Mouse (Mus musculus) midbrain, embryonic 16.5 days (tissue): ENCODE measurements at regions not wholly inside any gene's neighbourhood (a gene's known extent, or its start where the extent isn't known, plus 50 kb on each side); places are given as distances from the start of the nearest gene placed in this dataset.
"Not testable (repeated sequence)": the region's sequence is repeated elsewhere in the genome, so short reads cannot be mapped to it uniquely, and the experiment has no call there.

Experiments
- ATAC-seq: fragments of 200-750 bp; cut with Nextera tagmentation; 2 replicates; pipeline ENCODE4 v1.8.0; 2017; ENCODE audit warnings: moderate TSS enrichment
- H3K27ac ChIP-seq: fragments of 300-500 bp; sonication (generic); 2 replicates; pipeline ENCODE4 v1.5.1; 2014; ENCODE audit warnings: mild to moderate bottlenecking, low read length, mixed read lengths
- H3K27me3 ChIP-seq: fragments of 300-500 bp; sonication (generic); 2 replicates; pipeline ENCODE4 v1.6.1; 2014; ENCODE audit warnings: low read depth, low read length, mixed read lengths; ENCODE audit not compliant: control insufficient read depth, insufficient read depth
- H3K36me3 ChIP-seq: fragments of 300-500 bp; sonication (generic); 2 replicates; pipeline ENCODE4 v1.6.1; 2014; ENCODE audit warnings: mild to moderate bottlenecking, low read length, moderate library complexity, mixed read lengths; ENCODE audit not compliant: control insufficient read depth, insufficient read depth
- H3K4me1 ChIP-seq: fragments of 300-500 bp; sonication (generic); 2 replicates; pipeline ENCODE4 v1.6.1; 2014; ENCODE audit warnings: mild to moderate bottlenecking, low read length, mixed read lengths; ENCODE audit not compliant: control insufficient read depth, insufficient read depth
- H3K4me2 ChIP-seq: fragments of 300-500 bp; sonication (generic); 2 replicates; pipeline ENCODE4 v1.6.1; 2014; ENCODE audit warnings: mild to moderate bottlenecking, low read length, mixed read lengths
- H3K4me3 ChIP-seq: fragments of 300-500 bp; sonication (generic); 2 replicates; pipeline ENCODE4 v1.5.1; 2014; ENCODE audit warnings: low read depth, mild to moderate bottlenecking, low read length, moderate library complexity, mixed read lengths
- H3K9ac ChIP-seq: fragments of 300-500 bp; sonication (generic); 2 replicates; pipeline ENCODE4 v1.6.1; 2014; ENCODE audit warnings: low read depth, low read length, mixed read lengths
- H3K9me3 ChIP-seq: fragments of 300-500 bp; sonication (generic); replicated peaks from 2 replicates; pipeline ENCODE4 v1.6.1; 2014; ENCODE audit warnings: mild to moderate bottlenecking, low read length, mixed read lengths; ENCODE audit not compliant: control insufficient read depth, poor library complexity, severe bottlenecking
- WGBS: fragments of 180-500 bp; shearing (Covaris S2); extraction: QIAGEN DNeasy Blood & Tissue Kit; methylation state at CpG from one replicate; pipeline ENCODE4 v1.1.7; 2014; 5-methylcytosine and 5-hydroxymethylcytosine counted together

DNA sequence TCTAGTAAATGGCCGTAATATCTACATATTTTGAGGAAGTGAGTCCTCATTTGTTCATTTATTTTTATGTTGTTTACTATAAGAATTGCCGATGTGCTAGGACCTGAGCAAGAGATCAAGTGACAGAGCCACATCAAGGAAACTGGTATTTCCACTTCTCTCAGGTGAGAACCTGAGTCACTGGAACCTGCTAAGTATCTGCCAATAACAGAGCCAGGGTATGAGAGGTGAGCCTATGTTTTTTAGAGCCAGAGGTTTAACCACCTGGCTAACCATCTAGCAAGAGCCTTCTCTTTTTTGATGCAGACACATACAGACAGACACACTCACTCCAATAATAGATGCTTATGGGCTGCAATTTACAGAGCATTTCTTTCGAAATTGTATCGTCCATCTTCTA lies 101.2 kb upstream of the Fam78b start:
- Histone ChIP-seq H3K4me1 (no peaks in the 10 kb centered on the region), H3K36me3 (no peaks in the 10 kb centered on the region), H3K4me3 (no peak overlapping the region), H3K4me2 (no peak overlapping the region), H3K9ac (no peak overlapping the region), H3K27me3 (no peaks in the 10 kb centered on the region), H3K27ac (no peak overlapping the region), H3K9me3 (no peaks in the 10 kb centered on the region)
- 85% methylated on average over 4 of the region's 4 CpGs for WGBS
- no peak for ATAC-seq

GRCm38 (mm10) chr1:166900441-166901161 lies 100.6 kb upstream of the Fam78b start:
- WGBS = 34% methylated on average over 8 of the region's 8 CpGs
- ATAC-seq = 0 out of 2 replicates have a peak, but pooled peaks have one; percentile 21

GRCm38 (mm10) chr1:166901574-166901973 lies 99.6 kb upstream of the Fam78b start:
- H3K4me1 ChIP-seq = no peaks in the 10 kb centered on the region
- no peak overlapping the region for H3K4me2 ChIP-seq
- H3K36me3 ChIP-seq = no peaks in the 10 kb centered on the region
- no peaks in the 10 kb centered on the region for H3K27me3 ChIP-seq
- no peak overlapping the region for H3K4me3 ChIP-seq
- no peak overlapping the region for H3K9ac ChIP-seq
- H3K9me3 ChIP-seq = no peaks in the 10 kb centered on the region
- ATAC-seq = no peak
- WGBS = 54% methylated on average over 4 of the region's 4 CpGs
- no peak overlapping the region for H3K27ac ChIP-seq

More at GRCm38 (mm10) chr1:166900441-166901161, 100.6 kb upstream of the Fam78b start:
- H3K4me1 ChIP-seq = no peaks in the 10 kb centered on the region
- H3K4me2 ChIP-seq = no peak overlapping the region
- no peak overlapping the region for H3K4me3 ChIP-seq
- H3K27ac ChIP-seq = no peak overlapping the region
- H3K9me3 ChIP-seq = no peaks in the 10 kb centered on the region
- H3K9ac ChIP-seq = no peak overlapping the region
- H3K27me3 ChIP-seq = no peaks in the 10 kb centered on the region
- H3K36me3 ChIP-seq = no peaks in the 10 kb centered on the region

DNA sequence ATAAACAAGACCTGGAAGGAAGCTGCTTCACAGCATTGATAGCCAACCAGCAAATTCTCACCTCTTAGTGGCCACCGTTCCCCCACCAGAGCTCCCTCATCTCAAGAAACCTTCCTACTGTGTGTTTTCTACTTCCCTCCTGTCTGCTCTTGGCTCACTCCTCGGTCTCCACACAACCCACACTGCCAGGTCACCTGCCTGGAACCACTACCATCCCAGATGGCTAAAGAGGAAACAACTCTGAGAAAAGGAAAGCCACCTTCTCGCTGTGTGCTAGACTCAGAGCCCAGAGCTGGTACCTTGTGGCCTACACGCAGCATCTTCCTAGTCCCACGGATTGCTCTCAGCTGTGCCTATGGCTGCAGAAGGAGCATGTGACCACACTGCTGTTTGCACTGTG lies 97.8 kb upstream of the Fam78b start:
- Histone ChIP-seq H3K4me2 (no peak overlapping the region), H3K4me1 (no peaks in the 10 kb centered on the region), H3K36me3 (no peaks in the 10 kb centered on the region), H3K27me3 (no peaks in the 10 kb centered on the region), H3K27ac (no peak overlapping the region), H3K9me3 (no peaks in the 10 kb centered on the region), H3K9ac (no peak overlapping the region), H3K4me3 (no peak overlapping the region)
- ATAC-seq = no peak
- 94% methylated on average over 5 of the region's 5 CpGs for WGBS

DNA sequence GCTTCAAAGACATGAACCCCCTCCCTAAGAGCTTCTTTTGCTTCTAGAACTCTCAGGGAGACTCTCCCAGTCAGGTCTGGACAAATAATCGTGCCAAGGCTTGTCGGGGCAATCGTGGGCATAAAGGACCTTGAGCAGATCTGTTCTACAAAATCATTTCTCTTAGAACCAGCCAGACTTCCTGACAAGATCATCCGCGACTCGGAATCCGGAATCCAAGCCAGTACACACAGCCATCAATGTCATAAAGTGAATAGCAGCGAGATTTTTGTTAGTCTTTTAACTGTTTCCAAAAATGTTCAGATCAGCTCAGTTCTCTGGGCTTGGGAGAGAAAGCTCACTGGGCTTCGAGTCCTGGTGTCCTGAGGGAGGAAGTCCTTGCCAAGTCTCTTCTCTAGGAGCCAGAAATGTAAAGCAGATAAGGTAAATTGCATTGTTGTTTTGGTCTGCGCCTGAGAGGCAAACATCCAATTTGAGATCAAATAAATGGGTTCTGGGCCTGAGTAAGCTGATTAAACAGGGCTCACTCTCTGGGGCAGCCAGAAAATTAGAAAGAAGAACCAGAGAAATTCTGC lies 92.9 kb upstream of the Fam78b start:
- ATAC-seq = no peak
- H3K4me2 ChIP-seq = no peak overlapping the region
- WGBS = 75% methylated on average over 10 of the region's 10 CpGs
- H3K4me1 ChIP-seq = no peaks in the 10 kb centered on the region
- no peaks in the 10 kb centered on the region for H3K9me3 ChIP-seq
- H3K4me3 ChIP-seq = no peak overlapping the region
- no peaks in the 10 kb centered on the region for H3K27me3 ChIP-seq
- H3K9ac ChIP-seq = no peak overlapping the region
- no peak overlapping the region for H3K27ac ChIP-seq
- H3K36me3 ChIP-seq = no peaks in the 10 kb centered on the region

DNA sequence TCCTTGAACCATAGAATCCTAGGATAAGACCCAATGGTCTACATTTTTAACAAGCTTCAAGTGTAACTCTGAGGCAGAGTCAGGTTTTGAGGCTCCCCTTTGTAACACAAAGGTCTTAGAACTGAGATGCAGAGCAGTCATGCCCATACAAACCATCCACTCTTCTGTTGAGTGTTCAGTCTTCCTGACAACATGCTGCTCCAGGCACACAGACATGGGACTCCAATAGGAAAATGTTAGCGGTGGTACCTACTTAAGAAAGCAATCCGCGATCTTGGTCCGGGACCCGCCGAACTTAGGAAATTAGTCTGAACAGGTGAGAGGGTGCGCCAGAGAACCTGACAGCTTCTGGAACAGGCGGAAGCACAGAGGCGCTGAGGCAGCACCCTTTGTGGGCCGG lies 89.0 kb upstream of the Fam78b start:
- not testable (repeated sequence) for H3K27me3 ChIP-seq, H3K9me3 ChIP-seq, H3K4me2 ChIP-seq, H3K36me3 ChIP-seq, ATAC-seq, H3K4me3 ChIP-seq, H3K27ac ChIP-seq, H3K4me1 ChIP-seq, H3K9ac ChIP-seq
- 96% methylated on average over 7 of the region's 10 CpGs for WGBS

DNA sequence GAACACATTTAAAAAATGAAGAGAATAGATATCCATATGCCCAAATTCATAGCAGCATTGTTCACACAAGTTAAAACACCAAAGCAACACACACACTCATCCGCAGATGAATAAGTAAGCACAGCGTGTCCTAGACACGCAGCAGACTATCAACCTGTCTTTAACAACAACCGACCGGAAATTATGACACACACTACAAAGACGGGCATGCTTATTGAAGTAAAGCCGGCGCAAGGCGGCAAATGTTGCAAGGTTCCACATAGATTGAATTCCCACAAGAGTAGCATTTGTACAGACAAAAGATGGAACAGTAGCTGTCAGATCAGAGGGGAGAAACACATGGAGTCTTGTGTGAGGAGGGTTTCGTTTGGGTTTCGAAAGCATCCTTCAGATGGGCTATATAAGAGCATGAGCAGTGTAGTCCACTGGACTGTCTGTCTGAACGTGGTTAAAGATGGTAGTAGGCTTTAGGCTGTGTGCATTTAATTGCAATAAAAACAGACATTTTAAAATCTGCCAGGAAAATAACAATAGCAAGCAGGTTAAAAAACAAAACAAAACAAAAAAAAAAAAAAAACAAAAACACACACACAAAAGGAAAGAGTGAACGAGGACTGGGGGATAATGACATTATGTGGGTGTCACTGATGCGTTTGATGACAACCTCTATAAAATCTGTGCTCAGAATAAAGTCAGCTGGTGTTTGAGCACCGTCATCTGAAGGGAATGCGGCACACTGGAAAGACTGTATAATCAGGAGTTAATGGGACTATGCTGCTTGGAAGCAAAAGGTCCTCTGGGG lies 78.1 kb upstream of the Fam78b start:
- H3K9me3 ChIP-seq = no peaks in the 10 kb centered on the region
- no peaks in the 10 kb centered on the region for H3K36me3 ChIP-seq
- H3K27ac ChIP-seq = peak overlapping the region; percentile 58
- ATAC-seq = peak; percentile 61
- WGBS = 39% methylated on average over 16 of the region's 16 CpGs
- peak overlapping the region; percentile 43 for H3K4me2 ChIP-seq
- no peak overlapping the region; the same call in 1 of the 2 replicates for H3K4me3 ChIP-seq
- no peaks in the 10 kb centered on the region for H3K27me3 ChIP-seq
- 0 out of 2 replicates have a peak overlapping the region, but pooled peaks have one; percentile 35 for H3K9ac ChIP-seq
- H3K4me1 ChIP-seq = peaks cover 20% of the 10 kb centered on the region

DNA sequence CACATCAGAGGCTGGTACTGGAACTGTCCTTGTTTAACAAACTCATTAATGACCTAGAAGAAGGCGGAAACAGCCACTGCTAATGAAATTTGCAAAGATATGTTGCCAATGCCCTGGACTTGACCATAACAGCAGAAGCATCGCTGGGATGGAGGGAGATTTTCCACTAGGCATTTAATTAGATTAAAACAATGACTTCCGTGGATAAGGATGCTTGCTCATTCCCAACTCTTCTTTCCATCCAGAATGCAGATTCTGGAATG lies 77.6 kb upstream of the Fam78b start:
- no peak overlapping the region for H3K4me3 ChIP-seq
- 39% methylated on average over 3 of the region's 3 CpGs for WGBS
- no peak overlapping the region for H3K9ac ChIP-seq
- no peaks in the 10 kb centered on the region for H3K36me3 ChIP-seq
- no peak for ATAC-seq
- H3K27me3 ChIP-seq = no peaks in the 10 kb centered on the region
- peaks cover 20% of the 10 kb centered on the region for H3K4me1 ChIP-seq
- no peaks in the 10 kb centered on the region for H3K9me3 ChIP-seq
- no peak overlapping the region for H3K4me2 ChIP-seq
- H3K27ac ChIP-seq = peak overlapping the region; percentile 58; the same call in 1 of the 2 replicates

- H3K9me3 ChIP-seq = no peaks in the 10 kb centered on the region
- WGBS = 90% methylated on average over 2 of the region's 2 CpGs
- H3K4me1 ChIP-seq = peaks cover 20% of the 10 kb centered on the region
- no peak overlapping the region for H3K9ac ChIP-seq
- H3K4me2 ChIP-seq = no peak overlapping the region
- H3K27ac ChIP-seq = no peak overlapping the region
- no peaks in the 10 kb centered on the region for H3K27me3 ChIP-seq
- no peak for ATAC-seq
- H3K36me3 ChIP-seq = no peaks in the 10 kb centered on the region
- H3K4me3 ChIP-seq = no peak overlapping the region
Observed at GRCm38 (mm10) chr1:166924126-166924525, 77.1 kb upstream of the Fam78b start.
